Comparison of ENCODE assay signal across 9 mouse cellular contexts in the genomic region with DNA sequence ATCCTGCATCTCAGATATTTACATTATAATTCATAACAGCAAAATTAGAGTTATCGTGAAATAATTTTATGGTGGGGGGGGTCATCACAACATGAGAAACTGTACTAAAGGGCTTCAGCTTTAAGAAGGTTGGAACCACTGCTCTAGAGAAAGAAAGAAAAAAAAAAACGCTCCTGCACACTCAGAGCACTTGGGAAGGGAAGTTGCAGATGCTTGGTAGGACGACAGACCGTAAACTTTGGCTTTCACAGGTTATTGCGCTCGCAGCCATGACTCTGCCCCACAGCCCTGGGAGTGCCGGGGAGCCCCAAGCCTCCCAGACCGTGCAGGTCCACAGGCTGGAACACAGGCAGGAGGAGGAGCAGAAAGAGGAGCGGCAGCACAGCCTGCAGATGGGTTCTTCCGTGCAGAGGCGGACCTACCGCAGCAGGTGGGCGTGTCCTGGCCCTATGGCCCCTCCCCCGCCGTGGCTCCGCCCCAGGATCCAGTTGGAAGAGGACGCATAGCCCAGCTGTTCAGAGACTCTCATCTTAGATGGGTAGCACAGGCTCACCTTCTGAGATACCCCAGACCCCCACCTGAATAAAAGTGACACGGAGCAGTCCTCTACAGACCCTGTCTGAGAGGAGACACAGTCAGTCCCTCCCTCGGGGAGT. TPM values are rescaled to one million over a fixed set of nuclear protein-coding genes. Genes with fewer than 3 reads are reported as not detected.
DNase-seq lines count a peak whose midpoint lies in the region.
"Had no signal": no experiment of that assay in that cellular context is flagged by ENCODE, and none has a peak within 500 bp of the region (broad histone marks: within the 10 kb centered on the region; RNA-seq: fewer than 3 reads in every experiment).

No protein-coding gene starts in this region.

- intact Hi-C loops in heart, postnatal 36 days (cut with DNase I), result loop anchor here (2.0 kb wide), 1 partner anchor 32 kb away; no protein-coding TSS in a partner anchor

- no peaks in the 10 kb centered on the region for H3K9me3 ChIP-seq in erythroblast, embryonic 14.5 days (ENCODE audit: control insufficient read depth, low read length)

- H3K4me1 ChIP-seq in erythroblast, embryonic 14.5 days (ENCODE audit: control insufficient read depth), result peaks cover 8% of the 10 kb centered on the region

- H3K27me3 ChIP-seq in erythroblast, embryonic 14.5 days (ENCODE audit: control insufficient read depth), result peaks cover 21% of the 10 kb centered on the region

- no peaks in the 10 kb centered on the region for H3K36me3 ChIP-seq in erythroblast, embryonic 14.5 days (ENCODE audit: control insufficient read depth)

- H3K4me3 ChIP-seq in erythroblast, embryonic 14.5 days (replicated peaks), result peak overlapping the region; percentile 35

- peak; percentile 26 for DNase-seq in 3134 (ENCODE audit: extremely low read depth, insufficient read length, low spot score)
- DNase-seq in adrenal gland, adult 18-20 months (ENCODE audit: low spot score in 2 of 2), result peak; percentile 44
- peak; percentile 14 for DNase-seq in heart, postnatal 36 days
- DNase-seq in layer of hippocampus, adult 18-20 months (ENCODE audit: low spot score in 2 of 2), result peak; percentile 1 to 37
- peak; percentile 78 for DNase-seq in lung, postnatal 10 days
- peak; percentile 57 for DNase-seq in ovary, postnatal 14 days (ENCODE audit: low spot score)
- peak; percentile 74 for DNase-seq in thymus, postnatal 14 days

RNA-seq across cellular contexts. Expression of a gene that starts 2.9 kb away (rescaled TPM):
- 1 to 10 TPM in 1 of 2 experiments, under 1 TPM in 1; 0.20 to 1.1 TPM for total RNA-seq in adrenal gland, adult 18-20 months (2021)
- polyA plus RNA-seq in erythroblast, embryonic 14.5 days (2012), result not detected in 2 replicates
- total RNA-seq in heart, postnatal 36 days (2021), result under 1 TPM; 0.86 to 0.95 TPM
- under 1 TPM; 0.27 to 0.38 TPM for total RNA-seq in layer of hippocampus, adult 18-20 months (2021)

RNA-seq across cellular contexts. Expression of a gene that starts 34.4 kb away (rescaled TPM):
- under 1 TPM; 0.10 to 0.36 TPM for total RNA-seq in adrenal gland, adult 18-20 months (2021)
- 0.02 TPM in 1 of 2 replicates, not detected in the other for polyA plus RNA-seq in erythroblast, embryonic 14.5 days (2012)
- total RNA-seq in heart, postnatal 36 days (2021), result under 1 TPM; 0.27 to 0.69 TPM
- not detected for total RNA-seq in layer of hippocampus, adult 18-20 months (2021)
- polyA plus RNA-seq: cerebellum, adult 2 months had no signal

Comparison
In these comparisons a context has a peak if more than half of its experiments do, and no peak if none do; other contexts are left out.
1. Peak in every context shown above with its lines: DNase-seq and H3K4me3 ChIP-seq.
2. DNase-seq: peak in every context shown above with its lines; median percentile 78 in lung, postnatal 10 days; 74 in thymus, postnatal 14 days; 57 in ovary, postnatal 14 days; 44 in adrenal gland, adult 18-20 months; 26 in 3134; 19 in layer of hippocampus, adult 18-20 months; 14 in heart, postnatal 36 days.